Mouse (Mus musculus) ES-E14 (cell line): ENCODE results near the gene Vmn1r196. TPM values are rescaled to one million over a fixed set of nuclear protein-coding genes. Genes with fewer than 3 reads are reported as not detected.
A peak's percentile ranks its signal among the peaks of the same experiment; 100 is the strongest.

ENCODE experiments used
- DNase-seq: peaks from one replicate; pipeline ENCODE4 v3.0.0-alpha.2; 2013; ENCODE audit warnings: low read depth, low spot score
- H3K27ac ChIP-seq: 2 replicates; pipeline ENCODE4 v1.5.1; 2012; ENCODE audit warnings: low read depth, mild to moderate bottlenecking, low read length, moderate library complexity, mixed read lengths; ENCODE audit not compliant: poor library complexity, insufficient read depth, severe bottlenecking
- H3K36me3 ChIP-seq: 2 replicates; pipeline ENCODE4 v1.6.1; 2012; ENCODE audit warnings: mild to moderate bottlenecking, low read length, moderate library complexity, mixed read lengths; ENCODE audit not compliant: control insufficient read depth, poor library complexity, insufficient read depth, severe bottlenecking
- H3K4me1 ChIP-seq, 2 experiments: fragments of 150-350 bp in 1 of 2; sonication (generic) in 1 of 2; 2 replicates each; pipeline ENCODE4 v1.6.1; 2012; ENCODE audit warnings: low read length in 2 of 2, mild to moderate bottlenecking in 1 of 2, mixed read lengths in 1 of 2; ENCODE audit not compliant: control insufficient read depth in 2 of 2, insufficient read depth in 2 of 2, poor library complexity in 1 of 2
- H3K4me3 ChIP-seq, 2 experiments: fragments of 150-350 bp in 1 of 2; sonication (generic) in 1 of 2; 2 replicates each; pipeline ENCODE4 v1.5.1; 2012; ENCODE audit warnings: low read length in 2 of 2, low read depth in 1 of 2, mild to moderate bottlenecking in 1 of 2, mixed read lengths in 1 of 2; ENCODE audit not compliant: insufficient read depth in 1 of 2, poor library complexity in 1 of 2, severe bottlenecking in 1 of 2
- H3K9ac ChIP-seq: 2 replicates; pipeline ENCODE4 v1.6.1; 2012; ENCODE audit warnings: low read depth, mild to moderate bottlenecking, low read length, mixed read lengths; ENCODE audit not compliant: poor library complexity, insufficient read depth, severe bottlenecking
- H3K9me3 ChIP-seq: fragments of 150-350 bp; sonication (generic); 2 replicates; pipeline ENCODE4 v1.6.1; 2012; ENCODE audit warnings: low read depth, mild to moderate bottlenecking, low read length; ENCODE audit not compliant: control insufficient read depth, insufficient read depth
- CHD2 ChIP-seq: IDR thresholded peaks from 2 replicates; pipeline ENCODE4 v1.6.1; 2014; ENCODE audit warnings: mild to moderate bottlenecking, low read depth, low read length, inconsistent platforms
- HCFC1 ChIP-seq: IDR thresholded peaks from 2 replicates; pipeline ENCODE4 v1.6.1; 2012; ENCODE audit warnings: low read length, inconsistent platforms, borderline replicate concordance; ENCODE audit not compliant: insufficient read depth
- MAFK ChIP-seq: IDR thresholded peaks from 2 replicates; pipeline ENCODE4 v1.6.1; 2014; ENCODE audit warnings: mild to moderate bottlenecking, low read depth, low read length, inconsistent platforms; ENCODE audit not compliant: insufficient read depth
- ZC3H11A ChIP-seq: IDR thresholded peaks from 2 replicates; pipeline ENCODE4 v1.6.1; 2012; ENCODE audit warnings: low read depth, mild to moderate bottlenecking, inconsistent platforms, low read length, borderline replicate concordance
- ZNF384 ChIP-seq: IDR thresholded peaks from 2 replicates; pipeline ENCODE4 v1.6.1; 2012; ENCODE audit warnings: low read depth, low read length, inconsistent platforms
- in situ Hi-C, 2 experiments: fragments of 600-800 bp; cut with MboI; formaldehyde crosslinking; loops; one replicate each; pipeline ENCODE4 v1.15.1; 2025; ENCODE audit warnings: low sequenced_read_pairs in 2 of 2, inconsistent platforms in 1 of 2; ENCODE audit not compliant: unreplicated experiment in 2 of 2
- total RNA-seq: library from RNA; depleted of rRNA; stranded (reverse); fragments of 300-350 nt; gene quantifications from 2 replicates; pipeline ENCODE4 v1.2.3, GENCODE M21; 2012

The Vmn1r196 gene
- total RNA-seq, 1 experiment: not detected

- Histone ChIP-seq H3K36me3 (no peaks in the 10 kb centered on the region), H3K4me3 (no peak overlapping the region), H3K9me3 (no peaks in the 10 kb centered on the region), H3K9ac (no peak overlapping the region), H3K27ac (no peak overlapping the region), H3K4me1 (peaks cover 0 to 1% of the 10 kb centered on the region in 2 experiments; a peak in 1 of 4 replicates)
- DNase-seq: no peak
- in situ Hi-C loops: no loop called here
- TF ChIP-seq MAFK (no peak), HCFC1 (no peak), ZC3H11A (no peak), ZNF384 (no peak), CHD2 (no peak)
These were observed 25.6 kb downstream of the Vmn1r196 start for GRCm38 (mm10) chr13:22315361-22315760.

GRCm38 (mm10) chr13:22317366-22317765 is 27.6 kb downstream of the Vmn1r196 start:
- Histone ChIP-seq H3K4me3 (no peak overlapping the region), H3K9ac (no peak overlapping the region)
- TF ChIP-seq ZNF384: no peak
- no peak for TF ChIP-seq CHD2
- no peak for TF ChIP-seq MAFK
- TF ChIP-seq ZC3H11A: no peak

GRCm38 (mm10) chr13:22320091-22320490 is 30.4 kb downstream of the Vmn1r196 start:
- in situ Hi-C loops: no loop called here
- peaks cover 0 to 3% of the 10 kb centered on the region in 2 experiments; a peak in 1 of 4 replicates for H3K4me1 ChIP-seq
- no peak overlapping the region for H3K9ac ChIP-seq
- H3K9me3 ChIP-seq: no peaks in the 10 kb centered on the region
- DNase-seq: peak; percentile 21
- H3K36me3 ChIP-seq: no peaks in the 10 kb centered on the region
- no peak overlapping the region for H3K27ac ChIP-seq
- no peak overlapping the region for H3K4me3 ChIP-seq
- TF ChIP-seq ZC3H11A (no peak), CHD2 (no peak), ZNF384 (peak; percentile 94), HCFC1 (no peak), MAFK (no peak)

More at GRCm38 (mm10) chr13:22317366-22317765, 27.6 kb downstream of the Vmn1r196 start:
- DNase-seq: no peak
- Histone ChIP-seq H3K36me3 (no peaks in the 10 kb centered on the region), H3K9me3 (no peaks in the 10 kb centered on the region), H3K27ac (no peak overlapping the region), H3K4me1 (peaks cover 0 to 3% of the 10 kb centered on the region in 2 experiments; a peak in 1 of 4 replicates)
- in situ Hi-C loops: no loop called here

GRCm38 (mm10) chr13:22324289-22324688 is 34.6 kb downstream of the Vmn1r196 start, which contains the start of gene Vmn1r197:
Vmn1r197 (plus strand) TSS chr13:22324589.
- no peaks in the 10 kb centered on the region for H3K9me3 ChIP-seq
- no peak for DNase-seq
- no peak within 1 kb of the TSS for H3K4me3 ChIP-seq
- no peak within 1 kb of the TSS for H3K27ac ChIP-seq
- no peaks in the 10 kb centered on the region for H3K36me3 ChIP-seq
- H3K9ac ChIP-seq: no peak within 1 kb of the TSS
- H3K4me1 ChIP-seq: peaks cover 0 to 3% of the 10 kb centered on the region in 2 experiments; a peak in 1 of 4 replicates
- TF ChIP-seq MAFK (no peak), ZC3H11A (no peak), HCFC1 (no peak), CHD2 (no peak), ZNF384 (no peak)
- in situ Hi-C loops: no loop called here

- TF ChIP-seq ZNF384: no peak
- TF ChIP-seq MAFK: peak; percentile 75
- DNase-seq: no peak
- Histone ChIP-seq H3K27ac (no peak overlapping the region), H3K4me1 (no peaks in the 10 kb centered on the region), H3K9me3 (no peaks in the 10 kb centered on the region), H3K9ac (no peak overlapping the region), H3K36me3 (no peaks in the 10 kb centered on the region), H3K4me3 (no peak overlapping the region)
- in situ Hi-C loops: no loop called here
These were observed 43.5 kb downstream of the Vmn1r196 start for GRCm38 (mm10) chr13:22333269-22333668.
